Mouse (Mus musculus): ENCODE data around the gene Sod2.
"Not testable (repeated sequence)": the region's sequence is repeated elsewhere in the genome, so short reads cannot be mapped to it uniquely, and the experiment has no call there.

DNA sequence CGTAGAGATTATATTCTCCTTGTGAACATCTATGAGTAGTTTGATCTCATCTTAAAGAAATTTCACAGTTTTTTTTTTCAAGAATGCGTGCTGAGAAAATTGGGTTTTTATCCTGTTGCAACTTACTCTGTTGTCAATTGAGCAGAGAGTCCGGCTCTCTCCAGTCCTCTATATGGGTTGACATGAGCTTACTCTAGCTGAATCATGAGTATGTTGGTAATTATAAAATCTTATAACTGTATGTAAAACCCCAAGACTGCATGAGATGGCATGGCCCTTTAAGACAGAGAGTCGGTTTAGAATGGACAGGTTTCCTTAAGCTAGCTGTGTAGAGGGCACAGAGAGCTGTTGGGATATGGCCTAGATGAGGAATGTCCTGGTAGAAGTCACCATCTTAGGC is 54.2 kb downstream of the Sod2 start, which contains the start of gene Tcp10b:
- TF ChIP-seq CTCF (IDR thresholded peaks at IDR 0.05; ENCODE audit: borderline replicate concordance, insufficient read depth, low read depth, low read length); POLR2A (IDR thresholded peaks at IDR 0.05; ENCODE audit: borderline replicate concordance, insufficient read depth, low read length): not testable (repeated sequence)
